Mouse (Mus musculus) CH12.LX (cell line): ENCODE data around the gene Aldh8a1. TPM values are rescaled to one million over a fixed set of nuclear protein-coding genes. Genes with fewer than 3 reads are reported as not detected.

Source experiments
- DNase-seq: peaks from one replicate; pipeline ENCODE4 v3.0.0-alpha.2; 2013; ENCODE audit errors: extremely low read depth
- H3K27ac ChIP-seq: 2 replicates; pipeline ENCODE4 v1.5.1; 2012; ENCODE audit warnings: low read depth, mild to moderate bottlenecking, control low read depth, moderate library complexity; ENCODE audit not compliant: insufficient read depth
- H3K27me3 ChIP-seq: replicated peaks from 2 replicates; pipeline ENCODE3; 2012; ENCODE audit warnings: inconsistent platforms
- H3K36me3 ChIP-seq, 2 experiments: replicated peaks in 1 of 2; 2 replicates each; pipeline versions ENCODE3 to v1.6.1; 2012; ENCODE audit warnings: inconsistent platforms in 1 of 2, low read length in 1 of 2, mild to moderate bottlenecking in 1 of 2, mixed read lengths in 1 of 2, moderate library complexity in 1 of 2; ENCODE audit not compliant: control insufficient read depth in 1 of 2, insufficient read depth in 1 of 2
- H3K4me1 ChIP-seq, 2 experiments: 2 replicates each; pipeline ENCODE4 v1.6.1; 2012; ENCODE audit warnings: inconsistent platforms in 1 of 2, moderate library complexity in 1 of 2; ENCODE audit not compliant: insufficient read depth in 2 of 2, control insufficient read depth in 1 of 2
- H3K4me2 ChIP-seq: 2 replicates; pipeline ENCODE4 v1.6.1; 2012; ENCODE audit warnings: low read depth, mild to moderate bottlenecking, control low read depth; ENCODE audit not compliant: poor library complexity, insufficient read depth, severe bottlenecking
- H3K4me3 ChIP-seq, 3 experiments: fragments of 150-350 bp in 1 of 3; sonication (generic) in 1 of 3; replicated peaks in 1 of 3; 2 replicates each; pipeline versions ENCODE3 to v1.5.1; 2011 to 2012; ENCODE audit warnings: low read depth in 2 of 3, low read length in 2 of 3, mild to moderate bottlenecking in 2 of 3, moderate library complexity in 2 of 3, control low read depth in 1 of 3, improper control_type of control experiment in 1 of 3, inconsistent platforms in 1 of 3, mixed read lengths in 1 of 3; ENCODE audit not compliant: poor library complexity in 1 of 3
- H3K79me2 ChIP-seq: replicated peaks from 2 replicates; pipeline ENCODE4 v1.6.1; 2012; ENCODE audit warnings: mild to moderate bottlenecking, moderate library complexity; ENCODE audit not compliant: control insufficient read depth, poor library complexity, insufficient read depth, severe bottlenecking; ENCODE audit errors: extremely low read depth
- H3K9ac ChIP-seq: 2 replicates; pipeline ENCODE4 v1.6.1; 2012; ENCODE audit warnings: low read depth, mild to moderate bottlenecking, control low read depth, moderate library complexity; ENCODE audit not compliant: insufficient read depth
- H3K9me3 ChIP-seq: replicated peaks from 2 replicates; pipeline ENCODE3; 2012; ENCODE audit warnings: low read length, inconsistent platforms, mixed read lengths
- CHD1 ChIP-seq: IDR thresholded peaks from 2 replicates; pipeline ENCODE4 v1.6.1; 2012; ENCODE audit warnings: low read depth, low read length, improper control_type of control experiment, inconsistent platforms
- CTCF ChIP-seq, 2 experiments: IDR thresholded peaks in 1 of 2; conservative IDR thresholded peaks in 1 of 2; 2 replicates each; pipeline ENCODE4 v1.5.1; 2011 to 2012; ENCODE audit warnings: low read depth in 2 of 2, low read length in 2 of 2, improper control_type of control experiment in 1 of 2, inconsistent platforms in 1 of 2, mild to moderate bottlenecking in 1 of 2, moderate library complexity in 1 of 2
- E2F4 ChIP-seq: IDR thresholded peaks from 2 replicates; pipeline ENCODE4 v1.6.1; 2011; ENCODE audit warnings: low read depth, low read length, improper control_type of control experiment; ENCODE audit not compliant: insufficient replicate concordance
- EP300 ChIP-seq: IDR thresholded peaks from 2 replicates; pipeline ENCODE4 v1.6.1; 2011; ENCODE audit warnings: low read length, improper control_type of control experiment
- ETS1 ChIP-seq: conservative IDR thresholded peaks from 2 replicates; pipeline ENCODE4 v1.6.1; 2012; ENCODE audit warnings: low read depth, mild to moderate bottlenecking, inconsistent platforms, low read length, improper control_type of control experiment, moderate library complexity
- GABPA ChIP-seq: IDR thresholded peaks from 2 replicates; pipeline ENCODE4 v1.6.1; 2012; ENCODE audit warnings: low read depth, low read length, improper control_type of control experiment, inconsistent platforms; ENCODE audit not compliant: insufficient replicate concordance
- HCFC1 ChIP-seq: IDR thresholded peaks from 2 replicates; pipeline ENCODE4 v1.6.1; 2012; ENCODE audit warnings: low read depth, mild to moderate bottlenecking, inconsistent platforms, low read length, improper control_type of control experiment
- IRF4 ChIP-seq: IDR thresholded peaks from 2 replicates; pipeline ENCODE4 v1.6.1; 2014; ENCODE audit warnings: low read depth, mild to moderate bottlenecking, inconsistent platforms, low read length, improper control_type of control experiment
- JUN ChIP-seq: IDR thresholded peaks from 2 replicates; pipeline ENCODE4 v1.6.1; 2011; ENCODE audit warnings: low read depth, mild to moderate bottlenecking, low read length, improper control_type of control experiment, moderate library complexity; ENCODE audit not compliant: insufficient read depth
- JUND ChIP-seq: conservative IDR thresholded peaks from 2 replicates; pipeline ENCODE4 v1.6.1; 2011; ENCODE audit warnings: low read depth, low read length, improper control_type of control experiment
- MAFK ChIP-seq: IDR thresholded peaks from 2 replicates; pipeline ENCODE4 v1.6.1; 2011; ENCODE audit warnings: low read length, improper control_type of control experiment; ENCODE audit not compliant: insufficient replicate concordance
- MAX ChIP-seq: IDR thresholded peaks from 2 replicates; pipeline ENCODE4 v1.6.1; 2011; ENCODE audit warnings: low read length, improper control_type of control experiment
- NRF1 ChIP-seq: IDR thresholded peaks from 2 replicates; pipeline ENCODE4 v1.6.1; 2014; ENCODE audit warnings: low read depth, mild to moderate bottlenecking, inconsistent platforms, low read length, improper control_type of control experiment, moderate library complexity
- PAX5 ChIP-seq: IDR thresholded peaks from 2 replicates; pipeline ENCODE4 v1.6.1; 2012; ENCODE audit warnings: low read length, inconsistent platforms, mixed read lengths
- POLR2A ChIP-seq: IDR thresholded peaks from 2 replicates; pipeline ENCODE4 v1.6.1; 2011; ENCODE audit warnings: low read depth, mild to moderate bottlenecking, improper control_type of control experiment, low read length
- POLR2AphosphoS2 ChIP-seq: IDR thresholded peaks from 2 replicates; pipeline ENCODE4 v1.6.1; 2011; ENCODE audit warnings: low read depth, low read length, improper control_type of control experiment
- RCOR1 ChIP-seq: conservative IDR thresholded peaks from 2 replicates; pipeline ENCODE4 v1.6.1; 2012; ENCODE audit warnings: low read depth, mild to moderate bottlenecking, inconsistent platforms, low read length, improper control_type of control experiment
- SIN3A ChIP-seq: IDR thresholded peaks from 2 replicates; pipeline ENCODE4 v1.6.1; 2012; ENCODE audit warnings: low read length, improper control_type of control experiment, inconsistent platforms
- SMC3 ChIP-seq: IDR thresholded peaks from 2 replicates; pipeline ENCODE4 v1.6.1; 2011; ENCODE audit warnings: low read depth, low read length, improper control_type of control experiment
- UBTF ChIP-seq: IDR thresholded peaks from 2 replicates; pipeline ENCODE4 v1.6.1; 2012; ENCODE audit warnings: low read depth, mild to moderate bottlenecking, inconsistent platforms, low read length, improper control_type of control experiment, moderate library complexity
- dilution Hi-C: fragments of 300-500 bp; cut with MboI; formaldehyde crosslinking; loops from 2 replicates; pipeline ENCODE4 v1.14.3; 2020; ENCODE audit warnings: low sequenced_read_pairs; ENCODE audit not compliant: extremely low pct_unique_long_range_greater_than_20kb, extremely low pct_ligation_motif_present
- in situ Hi-C: fragments of 300-500 bp; cut with MboI; formaldehyde crosslinking; loops from 3 replicates; pipeline ENCODE4 v1.14.3; 2019; ENCODE audit warnings: low sequenced_read_pairs, low pct_ligation_motif_present, low pct_unique_long_range_greater_than_20kb, mixed read lengths
- polyA plus RNA-seq: library from polyadenylated mRNA; unstranded; fragments of >175 nt; gene quantifications from 2 replicates; pipeline ENCODE4 v1.2.1, GENCODE M21; 2012; ENCODE audit warnings: low read depth; ENCODE audit not compliant: insufficient read length
- total RNA-seq, 2 experiments: library from RNA; depleted of rRNA; stranded (reverse); fragments of 300-350 nt in 1 of 2; fragments of >200 nt in 1 of 2; gene quantifications; 2 replicates each; pipeline ENCODE4 v1.2.3; 2012 to 2014

The Aldh8a1 gene
- total and polyA plus RNA-seq, 3 experiments: 0.08 to 0.11 TPM; not detected in 1

GRCm38 (mm10) chr10:21349946-21350345, 27.1 kb upstream of the Aldh8a1 start:
- no peak overlapping the region for H3K27ac ChIP-seq
- H3K4me2 ChIP-seq: no peak overlapping the region
- H3K27me3 ChIP-seq: no peaks in the 10 kb centered on the region
- in situ Hi-C loops: no loop called here
- H3K4me1 ChIP-seq: no peaks in the 10 kb centered on the region; a peak in 1 of 4 replicates
- dilution Hi-C loops: no loop called here
- no peaks in the 10 kb centered on the region for H3K79me2 ChIP-seq
- TF ChIP-seq GABPA (no peak), CTCF (conservative IDR thresholded peaks at IDR 0.05 in 1 of 2, IDR thresholded peaks at IDR 0.05 in 1 of 2; ENCODE audit: low read depth in 2 of 2, low read length in 2 of 2) (no peak), ETS1 (no peak), JUND (no peak), JUN (no peak), SMC3 (no peak), SIN3A (no peak)
- TF ChIP-seq, all 38 proteins: peak for 0
- no peak for DNase-seq
- peaks cover 69 to 86% of the 10 kb centered on the region in 2 experiments for H3K36me3 ChIP-seq
- no peak overlapping the region for H3K9ac ChIP-seq
- H3K4me3 ChIP-seq: no peak overlapping the region
- H3K9me3 ChIP-seq: no peaks in the 10 kb centered on the region

DNA sequence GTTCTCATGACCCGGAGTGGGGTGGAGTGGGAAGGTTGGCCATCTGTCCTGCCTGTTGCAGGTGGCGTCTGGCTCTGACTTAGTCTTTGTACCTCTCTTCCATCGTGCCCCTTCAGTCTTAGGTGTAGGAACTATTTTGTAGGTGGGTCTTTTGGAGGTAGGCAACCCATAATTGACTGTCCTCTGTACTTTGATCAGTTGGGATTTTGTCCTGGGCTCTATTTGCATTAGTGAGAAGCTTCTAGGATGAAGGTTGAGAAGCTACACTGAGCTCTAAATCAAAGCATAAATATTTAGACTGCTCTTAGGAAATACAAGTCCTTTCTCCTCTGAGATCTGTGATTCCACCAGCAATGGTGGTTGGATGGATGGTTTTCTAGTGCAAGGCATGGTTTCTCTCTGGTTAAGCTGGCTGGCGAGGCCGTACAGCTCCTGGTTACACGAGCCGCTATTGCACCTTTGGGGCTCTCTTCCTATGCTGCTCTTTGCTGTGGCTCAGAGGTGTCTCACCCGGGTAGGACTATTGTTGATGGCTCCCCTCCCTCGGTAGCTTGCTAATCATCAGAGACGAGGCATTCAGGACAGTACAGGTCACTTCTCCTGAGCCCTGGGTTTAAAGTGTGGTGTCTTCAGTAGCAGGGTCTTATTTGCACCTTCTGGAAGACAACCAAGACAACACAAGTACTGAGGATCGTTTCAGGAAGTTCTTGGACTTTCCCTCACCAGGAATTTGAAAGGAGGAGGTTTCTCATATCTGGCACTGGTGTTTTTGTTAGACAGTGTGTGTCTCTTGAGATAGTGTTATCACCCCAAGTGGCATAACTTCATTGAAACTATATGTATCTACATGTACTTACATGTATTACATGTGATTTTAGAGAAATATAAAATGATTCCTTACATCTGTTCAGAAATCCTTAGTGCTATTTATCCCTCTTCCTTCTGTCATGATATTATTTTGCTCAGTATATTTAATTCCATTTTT, 26.3 kb upstream of the Aldh8a1 start:
- TF ChIP-seq MAX (no peak), PAX5 (no peak), CTCF (conservative IDR thresholded peaks at IDR 0.05 in 1 of 2, IDR thresholded peaks at IDR 0.05 in 1 of 2; ENCODE audit: low read depth in 2 of 2, low read length in 2 of 2) (no peak), POLR2AphosphoS2 (no peak), NRF1 (no peak), CHD1 (no peak), EP300 (no peak), IRF4 (no peak), RCOR1 (no peak), UBTF (no peak), POLR2A (no peak), HCFC1 (no peak), E2F4 (no peak), MAFK (no peak)
- H3K9me3 ChIP-seq: no peaks in the 10 kb centered on the region
- no peak overlapping the region for H3K4me3 ChIP-seq
- no peak overlapping the region for H3K27ac ChIP-seq
- no peaks in the 10 kb centered on the region for H3K79me2 ChIP-seq
- dilution Hi-C loops: no loop called here
- no peak overlapping the region for H3K4me2 ChIP-seq
- in situ Hi-C loops: no loop called here
- no peak for DNase-seq
- no peaks in the 10 kb centered on the region for H3K27me3 ChIP-seq
- H3K36me3 ChIP-seq: peaks cover 63 to 86% of the 10 kb centered on the region in 2 experiments
- H3K9ac ChIP-seq: no peak overlapping the region
- H3K4me1 ChIP-seq: no peaks in the 10 kb centered on the region; a peak in 1 of 4 replicates
